Mouse (Mus musculus) layer of hippocampus, adult 11-12 months (tissue): Measurements from ENCODE around the gene Cdhr3.
A peak's percentile ranks its signal among the peaks of the same experiment; 100 is the strongest.
"Not testable (repeated sequence)": the region's sequence is repeated elsewhere in the genome, so short reads cannot be mapped to it uniquely, and the experiment has no call there.

ENCODE experiments used
- DNase-seq: peaks from one replicate; pipeline ENCODE4 v3.0.0; 2022; ENCODE audit warnings: low spot score

The Cdhr3 gene

DNA sequence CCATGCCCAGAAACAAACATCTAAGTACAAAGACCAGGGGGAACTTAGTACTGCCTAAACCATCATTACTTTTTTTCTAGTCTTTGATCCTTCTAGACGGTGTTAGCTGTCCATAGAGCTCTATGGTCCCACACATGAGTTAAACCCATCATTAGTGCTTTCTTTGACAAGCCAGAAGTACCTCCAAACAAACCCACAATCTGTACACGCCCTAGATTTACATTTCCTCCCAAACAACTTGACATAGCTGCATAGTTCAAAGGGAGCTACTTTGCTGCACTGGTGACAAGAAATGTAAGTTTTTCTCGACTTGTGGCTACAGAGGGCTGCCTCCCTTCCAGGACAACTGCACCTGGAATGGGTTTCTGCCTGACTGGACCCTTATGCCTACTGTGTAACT lies 16.4 kb downstream of the Cdhr3 start:
- no peak for DNase-seq

- DNase-seq, result peak; percentile 67
Measured at GRCm38 (mm10) chr12:33071901-33072672, 20.6 kb downstream of the Cdhr3 start.

DNA sequence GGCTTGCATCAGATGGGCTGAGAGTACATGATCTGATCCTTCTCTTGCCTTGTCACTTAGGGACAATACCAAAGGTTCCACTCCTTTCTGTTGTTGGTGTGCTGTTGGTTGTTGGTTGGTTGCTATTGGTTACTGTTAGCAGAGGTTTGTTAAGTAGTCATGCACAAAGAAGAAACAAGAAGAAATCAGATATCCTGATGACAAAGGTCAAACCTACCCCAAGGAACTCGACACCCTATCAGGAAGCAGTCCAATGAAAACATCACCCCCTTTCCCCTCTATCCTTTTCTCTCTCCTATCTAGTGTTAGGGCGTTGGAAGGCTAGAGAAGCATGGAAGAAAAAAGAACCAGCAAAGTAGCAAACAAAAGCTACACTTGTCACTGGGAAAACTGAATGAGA lies 23.7 kb downstream of the Cdhr3 start:
- no peak for DNase-seq

DNA sequence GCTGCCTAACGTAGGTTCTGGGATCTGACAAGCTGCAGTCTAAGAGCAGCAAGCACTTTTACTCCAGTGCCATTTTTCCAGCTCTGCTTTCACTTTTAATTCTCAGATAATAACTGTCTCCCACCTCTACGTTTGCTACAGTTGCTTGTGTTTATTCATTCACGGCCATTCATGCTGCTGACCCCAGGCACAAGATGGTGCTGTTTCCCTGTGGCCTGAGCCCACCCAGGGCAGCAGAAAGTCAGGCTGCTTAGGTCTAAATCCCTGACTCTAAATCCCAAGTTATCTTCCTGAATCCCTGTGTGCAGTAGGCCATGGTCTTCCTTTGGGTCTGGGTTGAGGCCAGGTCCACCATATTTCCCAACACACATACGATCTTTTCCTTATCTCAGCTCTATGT lies 26.3 kb downstream of the Cdhr3 start:
- DNase-seq, result no peak

- no peak for DNase-seq
Measured at GRCm38 (mm10) chr12:33065162-33065561, 27.5 kb downstream of the Cdhr3 start.

- DNase-seq, result no peak
Measured at GRCm38 (mm10) chr12:33064266-33064665, 28.4 kb downstream of the Cdhr3 start.

GRCm38 (mm10) chr12:33063250-33063649 lies 29.4 kb downstream of the Cdhr3 start:
- no peak for DNase-seq

DNA sequence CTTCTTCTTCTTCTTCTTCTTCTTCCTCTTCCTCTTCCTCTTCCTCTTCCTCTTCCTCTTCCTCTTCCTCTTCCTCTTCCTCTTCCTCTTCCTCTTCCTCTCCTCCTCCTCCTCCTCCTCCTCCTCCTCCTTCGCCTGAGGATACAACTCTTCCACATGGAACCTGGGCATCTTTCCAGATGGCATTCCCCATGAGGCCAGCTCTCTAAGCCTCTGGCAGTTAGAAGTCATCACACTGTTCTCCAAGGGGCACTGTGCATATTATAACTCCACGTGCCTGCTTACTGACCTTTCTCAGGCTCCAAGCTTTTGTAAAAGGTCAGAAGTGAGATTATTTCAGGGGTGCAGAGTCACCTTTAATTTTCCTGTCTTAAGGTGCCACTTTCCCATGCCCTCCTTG lies 30.3 kb downstream of the Cdhr3 start:
- DNase-seq, result not testable (repeated sequence)

DNA sequence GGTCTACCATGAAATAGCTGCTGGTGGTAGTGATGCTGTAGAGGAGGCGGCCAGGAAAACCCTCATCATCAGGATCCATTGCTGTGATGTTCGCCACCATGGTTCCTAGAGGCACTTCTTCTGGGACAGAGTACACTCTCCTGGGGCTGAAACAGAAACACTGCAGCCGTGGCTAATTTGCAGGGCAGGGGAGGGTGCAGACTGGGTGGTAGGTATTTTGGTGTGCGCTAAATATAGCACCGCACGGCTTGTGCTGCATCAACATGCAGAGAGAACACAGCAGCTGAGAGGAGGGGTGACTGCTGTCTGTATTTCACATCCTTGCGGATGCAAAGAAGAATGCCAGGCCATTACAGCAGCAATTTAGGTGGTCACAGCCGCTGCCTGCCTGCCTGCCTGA lies 31.0 kb downstream of the Cdhr3 start:
- peak; percentile 48 for DNase-seq

DNA sequence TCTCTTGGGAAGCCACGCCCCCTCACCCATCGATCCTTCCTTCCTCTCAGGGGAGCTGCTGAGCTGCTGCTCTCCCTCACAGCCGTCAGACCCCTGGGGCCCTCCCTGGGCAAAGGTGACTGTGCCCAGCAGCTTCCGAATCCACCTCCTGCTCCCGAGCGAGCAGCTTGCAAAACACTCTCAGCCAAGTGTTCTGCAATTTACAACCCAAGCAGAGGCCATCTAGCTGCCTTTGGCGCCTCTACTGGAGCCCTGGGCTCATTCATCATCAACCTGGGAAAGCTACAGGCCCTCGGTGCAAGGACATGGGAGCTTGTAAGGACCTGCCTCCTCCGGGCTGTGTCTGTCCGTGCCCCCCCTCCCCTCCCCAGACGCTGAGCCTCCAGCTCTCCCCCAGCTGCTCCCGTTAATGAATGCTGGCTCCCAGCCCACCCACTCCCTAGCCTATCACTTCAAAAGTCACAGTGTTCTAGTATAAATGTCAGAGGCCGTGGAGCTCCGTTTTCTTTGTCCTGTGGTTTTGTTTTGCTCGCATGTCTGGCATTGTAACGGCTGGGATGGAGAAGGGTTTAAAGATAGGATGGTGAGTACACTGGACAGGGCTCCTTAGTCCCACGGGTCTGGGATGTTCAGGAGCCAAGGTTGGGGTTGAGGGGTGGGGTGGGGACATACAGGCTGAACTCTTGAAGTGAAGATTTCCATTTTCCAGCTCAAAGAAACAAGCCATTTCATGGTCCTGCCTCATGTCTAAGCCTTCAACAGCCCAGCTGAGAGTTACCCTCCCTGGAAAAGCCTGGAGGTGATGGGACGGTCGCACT lies 35.2 kb downstream of the Cdhr3 start:
- peak; percentile 23 for DNase-seq

GRCm38 (mm10) chr12:33056574-33056973 lies 36.1 kb downstream of the Cdhr3 start:
- DNase-seq, result no peak

- no peak for DNase-seq
Measured at GRCm38 (mm10) chr12:33056074-33056473, 36.6 kb downstream of the Cdhr3 start.

- DNase-seq, result no peak
Measured at GRCm38 (mm10) chr12:33053746-33054145, 38.9 kb downstream of the Cdhr3 start.

GRCm38 (mm10) chr12:33053311-33053710 lies 39.4 kb downstream of the Cdhr3 start:
- DNase-seq, result peak; percentile 22

DNA sequence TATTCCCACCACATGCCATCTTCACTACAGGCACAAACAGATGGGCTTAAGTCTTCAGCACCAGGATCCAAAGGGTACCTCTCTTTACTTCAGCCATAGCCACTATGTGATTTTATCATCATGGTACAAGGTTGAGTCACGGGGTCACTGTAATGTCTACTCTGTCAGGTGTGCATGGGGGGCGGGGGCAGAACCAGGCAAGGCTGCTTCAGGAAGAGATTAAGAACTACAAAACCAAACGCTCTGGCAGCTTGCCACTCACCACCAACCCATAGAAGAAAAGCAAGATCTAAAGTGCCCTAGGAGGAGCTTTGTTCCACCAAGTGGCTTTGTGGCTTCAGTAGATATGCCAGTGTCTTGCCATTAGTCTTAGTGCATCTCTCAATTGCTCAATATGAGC lies 44.3 kb downstream of the Cdhr3 start:
- DNase-seq, result no peak

DNA sequence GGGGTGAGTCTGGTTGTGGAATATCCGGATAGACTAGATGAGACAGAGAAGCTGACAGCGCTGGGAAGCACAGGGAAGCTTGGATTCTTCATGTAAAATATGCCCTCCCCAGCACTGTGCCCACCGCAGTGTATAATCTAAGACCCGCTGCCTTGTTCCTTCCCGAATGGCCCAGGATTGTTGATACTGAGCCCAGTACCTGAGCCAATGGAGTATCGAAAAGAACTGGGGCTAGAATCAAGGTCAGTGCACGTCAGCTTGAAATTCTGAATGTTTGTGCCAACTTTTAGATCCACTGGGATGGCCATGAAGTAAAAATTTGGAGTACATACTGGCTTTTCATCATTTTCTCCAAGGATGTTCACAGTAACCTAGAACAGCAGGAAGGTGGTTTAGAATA lies 46.2 kb downstream of the Cdhr3 start:
- no peak for DNase-seq

- no peak for DNase-seq
Measured at GRCm38 (mm10) chr12:33045533-33046361, 46.9 kb downstream of the Cdhr3 start.

DNA sequence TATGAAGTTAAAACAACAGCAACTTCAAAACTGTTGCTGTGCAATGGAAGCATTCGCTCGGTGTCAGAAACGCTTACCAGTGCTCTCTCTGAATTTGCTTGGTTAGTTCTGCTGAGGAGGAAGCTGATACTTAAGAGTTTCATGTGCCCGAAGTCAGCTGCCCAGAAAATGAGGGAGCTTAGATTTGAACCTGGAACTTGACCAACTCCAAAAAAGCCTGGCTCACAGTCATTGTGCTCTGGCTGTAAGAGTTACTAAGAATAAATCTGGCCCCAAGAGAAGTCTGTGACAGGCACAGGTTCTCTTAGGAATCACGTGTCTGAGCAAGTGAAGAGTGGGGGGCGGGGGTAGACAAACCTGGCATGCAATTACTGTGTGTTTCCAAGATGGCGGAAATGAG lies 51.2 kb downstream of the Cdhr3 start:
- DNase-seq, result no peak

- DNase-seq, result no peak
Measured at GRCm38 (mm10) chr12:33040811-33041210, 51.9 kb downstream of the Cdhr3 start.

GRCm38 (mm10) chr12:33038676-33039075 lies 54.0 kb downstream of the Cdhr3 start:
- DNase-seq, result no peak

- peak; percentile 84 for DNase-seq
Measured at GRCm38 (mm10) chr12:33035719-33036521, 56.8 kb downstream of the Cdhr3 start.
